Mouse (Mus musculus) left cerebral cortex, adult 8-10 months (tissue): ENCODE results near the gene Mvd. TPM values are rescaled to one million over a fixed set of nuclear protein-coding genes. Genes with fewer than 3 reads are reported as not detected.
A peak's percentile ranks its signal among the peaks of the same experiment; 100 is the strongest.

ENCODE experiments used
- DNase-seq, 2 experiments: peaks; one replicate each; pipeline ENCODE4 v3.0.0; 2022; ENCODE audit warnings: low spot score in 2 of 2
- total RNA-seq, 4 experiments: library from RNA; stranded (reverse); gene quantifications; 2 replicates each; pipeline ENCODE4 v1.2.4; 2022

Gene Mvd
- 10 to 100 TPM; 22.5 to 32.0 (median 29.1) TPM for total RNA-seq

DNA sequence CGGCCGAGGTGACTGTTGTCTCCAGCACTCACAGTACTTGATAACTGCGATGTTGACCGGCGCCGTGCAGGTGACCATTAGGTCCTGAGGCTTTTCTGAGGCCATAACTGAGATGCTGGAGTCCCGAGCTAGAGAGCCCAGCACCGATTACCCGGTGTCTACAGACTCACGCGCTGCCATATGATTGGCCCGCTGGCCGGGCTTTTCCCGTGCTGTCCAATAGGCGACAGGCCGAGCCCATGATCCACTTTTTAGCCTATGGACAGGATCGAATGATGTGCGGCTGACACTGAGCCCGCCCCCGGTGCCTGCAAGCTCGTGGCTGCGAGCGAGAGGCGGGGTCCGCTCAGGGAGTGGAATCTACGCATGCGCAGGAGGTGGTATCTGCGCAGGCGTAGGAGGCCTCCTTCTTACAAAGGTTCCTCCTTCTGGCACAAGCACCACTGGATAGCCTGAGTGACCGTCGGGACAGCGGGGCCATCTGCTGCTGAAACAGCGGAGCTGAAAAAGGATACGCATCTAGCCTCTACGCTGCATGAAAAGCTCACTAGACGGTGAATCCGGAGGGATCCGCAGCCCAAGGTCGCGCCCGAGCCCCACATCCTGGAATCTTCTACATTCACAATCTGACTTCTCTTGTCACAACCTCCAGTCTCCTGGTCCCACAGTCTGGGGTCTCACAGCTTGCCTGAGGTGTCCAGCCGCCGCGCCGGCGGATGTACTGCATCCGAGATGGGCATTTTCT, at the start of gene Mvd:
Gene Mvd (minus strand): TSS at position 161 of the 745 bp plus-strand sequence.
- DNase-seq = peak; percentile 90 to 100

DNA sequence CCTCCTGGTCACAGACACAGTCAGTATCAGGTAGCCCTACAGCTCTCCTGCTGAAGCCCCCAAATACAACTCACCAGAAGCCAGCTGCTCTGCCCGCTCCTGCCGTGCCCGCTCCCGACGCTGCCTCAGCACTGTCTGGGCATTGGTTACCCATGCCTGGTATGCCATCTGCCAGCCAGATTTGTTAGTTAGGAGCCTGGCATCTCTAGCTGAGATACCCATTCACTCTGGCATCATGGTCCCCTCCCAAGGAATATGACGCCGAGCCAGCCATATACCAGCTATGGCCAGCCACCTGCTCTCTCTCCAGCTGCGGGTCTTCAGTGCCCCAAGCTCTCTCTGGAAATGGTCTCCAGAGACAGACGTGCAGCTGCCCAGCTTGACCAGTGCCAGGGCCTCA, 45.2 kb upstream of the Mvd start:
- no peak for DNase-seq

DNA sequence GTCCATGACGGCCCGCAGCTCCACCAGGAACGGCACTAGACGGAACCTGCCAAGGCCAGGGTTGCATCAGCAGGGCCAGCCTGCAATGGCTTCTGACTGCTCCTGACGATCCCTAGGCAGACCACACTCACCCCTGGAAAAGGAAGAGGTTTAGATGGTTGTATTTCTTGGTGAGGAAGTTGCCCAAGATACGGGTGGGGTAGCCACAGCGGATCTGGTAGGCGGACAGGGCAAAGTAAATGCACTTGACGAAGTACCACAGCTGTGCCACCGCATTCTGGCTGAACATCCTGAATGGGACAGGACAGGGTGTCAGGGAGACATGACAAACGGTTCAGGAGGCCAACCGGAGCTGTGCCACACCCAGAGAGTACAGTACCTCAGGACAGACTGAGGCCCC, 41.6 kb upstream of the Mvd start:
- DNase-seq = no peak

DNA sequence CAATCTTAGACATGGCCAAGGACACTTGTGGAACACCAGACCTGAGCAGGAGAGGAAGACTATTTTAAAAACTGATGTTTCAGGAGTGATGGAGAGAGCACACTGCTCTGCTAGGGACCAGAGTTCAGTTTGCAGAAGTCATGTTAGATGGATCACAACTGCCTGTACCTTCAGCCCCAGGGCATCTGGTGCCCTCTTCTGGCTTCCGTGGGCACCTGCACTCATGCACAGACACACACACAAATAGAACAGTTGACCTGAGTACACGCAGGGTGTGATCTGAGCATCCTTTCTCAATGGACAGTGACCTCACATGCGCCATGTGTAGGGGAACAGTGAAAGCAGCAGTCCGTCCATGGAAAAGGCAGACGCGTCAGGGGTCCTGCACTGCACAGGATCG, 40.7 kb upstream of the Mvd start:
- DNase-seq = no peak

DNA sequence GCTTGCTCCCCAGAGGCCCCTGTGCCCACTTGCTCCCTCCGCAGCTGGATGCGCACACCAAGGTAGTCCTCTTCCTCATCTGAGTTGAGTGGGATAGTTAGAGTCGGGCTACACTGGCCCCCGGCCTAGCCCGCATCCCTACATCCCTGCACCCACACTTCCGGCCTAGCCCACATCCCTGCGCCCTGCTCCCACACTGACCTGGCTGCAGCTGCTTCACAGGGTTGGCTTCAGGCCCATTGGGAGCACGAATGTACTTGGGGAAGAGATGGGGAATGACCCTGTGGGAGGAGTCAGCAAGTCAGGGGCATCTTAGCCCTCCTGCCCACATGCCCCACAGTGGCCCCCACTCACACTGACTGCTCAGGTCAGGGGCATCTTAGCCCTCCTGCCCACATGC, 39.2 kb upstream of the Mvd start:
- no peak for DNase-seq

DNA sequence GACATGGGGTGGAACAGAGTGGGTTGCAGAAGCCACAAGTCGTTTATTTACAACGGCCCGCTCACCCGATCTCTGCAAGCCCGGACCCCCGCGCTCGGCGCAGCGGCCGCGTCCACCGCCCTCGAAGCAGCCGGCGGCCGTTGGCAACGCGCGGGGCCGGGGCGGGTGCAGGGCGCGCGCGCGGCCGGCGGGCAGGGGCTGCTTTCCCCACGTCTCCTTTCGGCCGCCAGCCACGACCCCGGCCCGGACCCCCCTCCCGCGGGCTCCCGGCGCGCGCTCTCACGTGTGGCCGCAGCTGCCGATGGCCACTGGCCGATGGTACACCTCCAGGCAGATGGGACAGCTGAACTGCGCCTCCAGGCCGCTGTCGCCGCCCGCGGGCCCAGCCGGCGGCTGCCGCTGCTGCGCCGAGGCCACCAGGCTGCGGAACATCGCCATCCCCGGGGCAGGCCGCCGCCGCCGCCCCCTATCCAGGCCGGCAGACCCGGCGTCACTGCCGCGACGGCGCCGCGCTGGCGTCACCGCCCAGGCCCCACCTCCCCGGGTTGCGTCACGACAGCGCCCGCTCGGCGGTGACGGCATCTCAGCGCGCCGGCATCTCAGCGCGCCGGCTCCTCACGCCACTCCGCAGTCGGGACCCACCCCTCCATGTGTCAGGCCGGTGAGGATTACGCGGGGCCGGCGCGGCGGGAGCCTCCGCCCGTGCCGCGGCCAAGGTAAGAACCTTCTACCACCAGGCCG, 32.5 kb upstream of the Mvd start, which contains the start of the genes Rnf166 and Ctu2:
Gene Rnf166 (minus strand): TSS at position 485 of the 741 bp plus-strand sequence.
Gene Ctu2 (plus strand): TSS at position 564 of the 741 bp plus-strand sequence.
- peak; percentile 82 to 87 for DNase-seq

DNA sequence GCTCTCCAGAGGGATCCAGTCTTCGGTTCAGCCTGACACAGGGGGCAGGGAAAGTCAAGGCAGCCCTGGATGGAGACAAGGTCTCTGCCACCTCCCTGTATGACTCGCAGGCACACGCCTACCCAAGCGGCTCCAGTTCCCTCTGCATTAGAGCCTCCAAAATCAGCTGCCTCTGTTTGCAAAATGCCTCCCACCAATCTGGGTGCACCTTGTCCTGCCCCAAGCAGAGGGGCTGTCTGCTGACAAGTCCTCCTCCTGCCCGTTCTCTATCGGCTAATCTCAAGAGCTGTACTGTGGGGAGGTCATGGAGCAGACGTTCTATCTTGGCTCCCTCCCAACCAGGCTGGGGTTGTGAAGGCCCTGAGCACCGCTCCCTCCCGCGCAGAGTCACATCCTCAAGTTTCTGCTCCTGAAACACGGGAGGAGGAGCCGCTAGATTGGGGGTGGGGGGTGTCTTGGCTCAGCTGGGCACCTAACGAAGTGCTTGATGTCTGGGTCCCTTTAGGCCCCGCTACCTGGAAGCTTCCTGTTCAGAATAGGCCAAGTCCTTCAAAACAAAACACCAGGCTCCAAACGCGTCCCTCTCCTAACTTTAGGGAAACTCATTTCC, 31.8 kb upstream of the Mvd start:
- no peak for DNase-seq

DNA sequence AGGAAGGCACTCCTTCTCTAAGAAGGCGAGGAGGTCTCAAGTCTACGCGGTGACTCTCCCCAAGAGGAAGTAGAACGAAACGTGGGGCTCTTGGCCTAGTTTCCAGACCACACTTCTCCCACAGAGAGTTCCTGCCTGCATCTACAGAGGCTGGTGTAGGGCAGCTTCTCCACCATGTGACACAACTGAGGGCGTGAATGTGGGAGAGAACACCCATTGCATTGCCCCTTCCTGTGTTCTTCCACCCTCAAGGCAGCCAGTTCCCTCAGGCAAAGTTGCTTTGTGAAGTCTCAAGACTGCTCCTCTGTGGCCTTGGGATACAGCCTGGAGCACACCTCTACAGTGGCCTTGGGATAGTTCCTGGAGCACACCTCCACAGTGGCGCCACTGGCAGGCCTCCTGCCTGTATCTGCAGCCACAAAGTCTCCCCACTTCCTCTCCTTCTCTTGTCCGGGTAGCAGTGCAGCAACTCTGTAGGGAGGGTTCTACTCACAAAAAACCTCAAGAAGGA, 30.7 kb upstream of the Mvd start:
- DNase-seq = no peak

DNA sequence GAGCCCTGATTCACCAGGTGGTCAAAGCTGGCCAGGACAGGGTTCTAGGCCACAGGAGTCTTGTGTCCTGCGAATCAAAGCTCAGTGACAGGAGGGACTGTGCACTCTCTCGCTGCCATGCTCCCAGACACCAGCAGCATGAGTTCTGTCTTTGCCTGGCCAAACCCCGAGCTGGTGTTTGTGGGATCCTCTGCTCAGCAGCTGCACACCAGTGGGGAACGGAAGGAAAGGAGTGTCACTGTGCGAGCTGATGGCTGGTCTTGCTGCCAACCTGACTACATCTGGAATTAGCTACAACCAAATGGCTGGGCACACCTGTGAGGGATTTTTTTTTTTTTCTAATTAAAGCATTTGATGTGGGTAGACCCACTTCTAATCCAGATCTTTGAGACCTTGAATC, 27.5 kb upstream of the Mvd start:
- DNase-seq = no peak

DNA sequence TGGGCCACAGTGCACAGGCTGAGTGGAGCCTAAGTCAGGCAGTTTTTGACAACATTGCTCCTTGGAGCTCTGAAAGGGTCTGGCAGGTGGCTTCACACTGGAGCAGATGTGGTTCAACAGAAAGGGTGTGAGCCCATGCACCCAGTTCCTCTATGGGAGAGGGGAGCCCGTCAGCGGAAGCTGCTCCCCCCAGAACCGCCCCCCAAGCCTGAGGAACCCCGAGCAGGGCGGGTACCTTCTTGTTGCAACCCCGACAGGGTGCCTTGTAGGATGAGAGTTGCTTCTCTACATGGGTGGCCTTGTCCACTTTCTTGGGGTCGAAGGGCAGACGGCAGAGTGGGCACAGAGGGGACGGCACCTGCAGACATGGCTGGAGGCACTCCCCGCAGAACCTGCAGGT, 26.7 kb upstream of the Mvd start:
- no peak for DNase-seq

DNA sequence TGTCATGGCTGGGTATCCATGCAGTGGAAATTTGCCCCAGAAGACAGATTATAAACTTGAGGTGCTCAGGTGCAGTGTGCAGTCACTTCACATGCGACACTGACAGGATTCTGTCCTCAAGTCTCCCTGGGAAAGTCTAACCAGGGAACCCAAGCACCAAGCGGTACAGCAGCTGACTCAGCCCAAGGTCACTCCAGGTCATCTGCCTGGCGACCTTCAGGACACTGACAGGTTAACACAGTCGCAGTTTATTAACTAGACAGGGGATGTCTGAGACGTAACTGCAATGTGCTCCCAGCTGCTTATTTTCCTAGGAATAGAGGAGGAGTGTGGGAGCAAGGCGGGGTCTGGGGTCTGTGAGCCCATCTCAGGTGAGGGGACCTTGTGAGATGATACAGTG, 26.2 kb upstream of the Mvd start:
- DNase-seq = no peak

DNA sequence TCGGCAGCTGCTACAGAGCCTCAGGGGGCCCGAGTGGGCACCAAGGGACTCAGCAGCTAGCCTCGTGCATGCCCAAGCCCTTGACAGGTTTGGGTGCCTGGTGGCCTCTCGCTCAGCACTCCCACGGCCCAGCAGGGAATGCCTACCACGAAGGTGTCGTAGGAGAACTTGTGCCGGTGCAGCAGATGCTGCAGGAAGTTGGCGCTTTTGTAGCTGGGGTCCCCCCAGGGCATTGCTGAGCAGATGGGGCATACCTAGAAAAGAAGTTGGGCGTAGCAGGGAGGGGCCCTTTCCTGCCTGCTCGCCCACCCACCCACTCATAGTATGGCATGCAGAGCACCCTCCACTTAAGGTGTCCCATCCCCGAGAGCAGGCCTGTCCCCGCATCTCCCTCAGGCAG, 24.6 kb upstream of the Mvd start:
- DNase-seq = no peak

DNA sequence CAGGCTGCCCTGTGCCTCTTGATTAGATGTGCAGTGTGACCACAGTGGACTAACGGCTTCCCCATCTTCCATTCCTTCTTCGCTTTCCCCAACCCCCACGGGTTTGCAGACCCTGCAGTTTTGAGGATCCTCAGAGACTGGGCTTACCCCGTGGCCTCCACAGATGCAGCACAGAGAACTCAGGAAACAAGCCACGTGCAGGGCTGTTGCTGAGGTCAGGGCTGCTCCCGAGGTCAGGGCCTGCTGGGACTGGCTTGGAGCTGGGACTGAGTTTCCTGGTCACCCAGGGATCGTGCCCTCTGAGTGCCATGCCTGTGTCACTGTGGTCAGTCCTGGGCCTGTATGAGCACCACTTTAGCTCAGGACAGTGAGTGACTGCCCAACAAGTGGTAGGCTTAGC, 21.8 kb upstream of the Mvd start:
- DNase-seq = no peak

DNA sequence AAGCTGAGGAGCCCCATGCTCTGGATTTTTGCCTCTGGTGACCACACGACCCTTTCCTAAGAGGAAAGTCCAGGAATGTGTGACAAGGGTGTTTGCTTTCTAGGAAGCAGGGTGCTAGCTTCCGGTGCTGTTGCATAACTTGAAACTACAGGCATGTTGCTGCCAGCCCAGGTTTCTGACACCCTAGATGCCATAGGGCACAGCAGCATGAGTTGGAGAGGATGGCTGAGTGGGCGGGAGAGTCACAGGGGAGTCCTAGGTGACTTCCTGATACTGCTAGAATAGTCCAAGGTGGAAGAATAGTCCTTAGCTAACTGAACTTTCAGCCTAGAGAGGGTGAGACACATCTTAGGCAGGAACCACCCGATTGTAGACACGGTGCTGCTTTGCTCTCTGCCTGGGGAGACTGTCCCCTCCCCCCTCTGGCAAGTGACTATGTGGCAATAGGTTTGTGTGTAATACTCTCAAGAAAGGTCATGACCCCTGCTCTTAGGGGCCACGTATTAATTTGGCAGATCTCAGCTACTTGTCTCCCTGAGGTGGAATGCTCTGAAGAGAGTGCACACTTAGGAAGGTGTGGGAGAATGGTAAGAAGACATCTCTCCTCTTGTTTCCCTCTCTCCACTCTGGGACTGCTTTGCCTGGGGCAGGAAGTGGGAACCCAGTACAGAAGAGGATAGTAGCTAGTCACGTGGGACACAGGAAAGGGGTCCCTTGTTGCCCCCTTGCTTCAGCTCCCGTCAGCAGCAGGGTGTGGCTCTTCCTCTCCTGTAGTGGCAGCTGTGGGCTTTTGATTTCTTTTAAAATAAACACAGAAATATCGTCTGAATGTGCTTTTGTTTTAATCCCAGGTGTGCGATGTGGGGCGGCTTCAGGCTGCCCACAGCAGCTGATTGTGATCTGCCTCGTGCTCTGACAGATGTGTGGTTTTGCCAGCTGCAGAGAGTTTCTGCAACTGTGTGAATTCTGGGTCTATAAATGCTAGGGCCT, 20.7 kb upstream of the Mvd start:
- DNase-seq = no peak

DNA sequence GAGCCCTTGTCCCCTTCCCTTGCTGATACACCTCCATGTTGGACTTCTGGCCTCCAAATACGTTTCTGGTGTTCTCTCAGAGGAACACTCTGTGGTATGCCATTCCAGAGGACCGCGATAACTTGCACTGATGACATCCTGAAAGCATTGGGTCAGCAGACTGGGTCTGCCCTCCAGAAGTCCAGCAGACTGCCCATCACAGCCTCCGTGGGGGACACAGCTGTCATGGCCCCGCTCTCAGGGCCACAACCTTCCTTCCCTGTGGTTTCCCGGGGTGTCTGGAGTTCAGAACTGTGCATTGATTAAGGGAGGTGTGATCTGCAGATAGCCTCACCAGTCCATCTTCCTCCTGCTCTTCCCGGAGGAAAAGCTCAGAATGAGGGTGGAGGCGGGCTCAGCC, 19.3 kb upstream of the Mvd start:
- no peak for DNase-seq

DNA sequence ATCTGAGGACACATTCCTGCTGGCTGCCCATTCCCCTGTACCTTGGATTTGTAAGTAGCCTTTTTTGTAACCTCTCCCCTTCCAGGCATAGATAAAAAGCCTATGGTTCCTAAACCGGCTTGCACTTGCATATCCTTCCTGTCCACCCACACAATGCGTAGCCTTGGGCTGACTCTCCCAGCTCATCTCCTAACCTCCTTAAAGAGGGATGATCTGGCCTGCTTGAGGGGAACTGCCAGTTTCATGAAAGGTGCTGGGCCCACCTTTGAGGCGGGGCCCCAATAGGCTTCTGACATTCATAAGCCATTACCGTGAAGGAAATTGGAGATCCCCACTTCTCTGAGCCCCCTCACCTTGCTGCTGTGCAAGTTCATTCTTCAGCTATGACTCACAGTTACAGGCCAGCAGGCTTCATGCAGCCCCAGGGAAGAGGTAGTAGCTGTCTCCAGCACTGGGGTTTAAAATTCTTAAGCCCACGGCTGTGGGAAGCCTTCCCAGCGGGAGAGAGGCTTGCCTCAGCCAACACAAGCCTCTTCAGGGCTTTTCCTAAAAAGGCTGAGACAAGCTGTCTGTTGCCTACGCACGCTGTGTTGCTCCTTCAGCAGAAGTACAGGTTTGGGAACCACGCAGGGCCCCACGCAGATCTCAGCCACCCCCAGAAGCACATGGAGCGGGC, 18.4 kb upstream of the Mvd start:
- DNase-seq = peak; percentile 49 to 91

DNA sequence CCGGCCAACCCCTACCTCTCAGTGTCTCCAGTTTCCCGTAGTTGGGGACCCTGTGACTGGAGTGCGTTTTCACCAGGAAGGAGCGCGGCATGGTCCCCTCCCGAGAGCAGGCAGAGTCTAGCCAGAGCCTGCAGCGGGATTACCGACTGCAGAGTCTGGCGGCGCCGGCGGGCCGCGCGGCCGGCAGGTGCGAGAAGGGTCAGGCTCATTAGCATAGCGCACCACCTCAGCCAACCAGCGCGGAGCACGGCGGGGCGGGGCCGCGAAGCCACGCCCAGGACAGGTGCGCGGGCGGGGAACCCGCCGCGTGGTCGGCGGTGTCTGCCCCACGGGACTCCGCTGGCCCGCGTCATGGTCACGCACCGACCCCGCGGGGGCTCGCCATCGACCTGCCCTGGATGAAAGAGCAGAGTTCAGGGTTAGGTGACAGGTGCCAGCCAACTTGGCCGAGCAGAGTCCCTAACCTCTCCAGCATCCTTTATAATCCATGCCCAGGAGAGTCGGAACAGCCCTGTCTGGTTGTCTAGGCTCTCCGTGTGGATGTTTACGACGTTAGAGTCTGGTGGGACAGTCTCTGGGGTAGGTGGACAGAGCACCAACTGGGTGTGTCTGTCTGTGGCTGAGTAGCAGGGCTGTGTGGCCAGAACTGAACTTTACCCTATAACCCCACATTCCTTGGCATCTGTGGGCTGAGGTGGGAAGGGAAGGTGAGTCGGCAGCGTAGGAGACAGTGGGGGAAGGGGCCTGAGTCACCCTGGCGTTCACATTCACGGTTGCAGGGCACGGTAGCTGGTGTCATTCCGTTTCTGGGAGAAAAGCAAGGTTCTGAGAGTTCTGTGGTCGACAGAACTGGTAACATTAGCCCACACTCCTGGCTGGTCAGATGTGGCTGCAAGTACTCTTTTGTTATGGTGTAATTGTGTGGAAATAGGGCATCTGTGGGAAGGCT, 17.6 kb upstream of the Mvd start, which contains the start of gene Snai3:
Gene Snai3 (minus strand): TSS at position 210 of the 949 bp plus-strand sequence.
- DNase-seq = no peak

DNA sequence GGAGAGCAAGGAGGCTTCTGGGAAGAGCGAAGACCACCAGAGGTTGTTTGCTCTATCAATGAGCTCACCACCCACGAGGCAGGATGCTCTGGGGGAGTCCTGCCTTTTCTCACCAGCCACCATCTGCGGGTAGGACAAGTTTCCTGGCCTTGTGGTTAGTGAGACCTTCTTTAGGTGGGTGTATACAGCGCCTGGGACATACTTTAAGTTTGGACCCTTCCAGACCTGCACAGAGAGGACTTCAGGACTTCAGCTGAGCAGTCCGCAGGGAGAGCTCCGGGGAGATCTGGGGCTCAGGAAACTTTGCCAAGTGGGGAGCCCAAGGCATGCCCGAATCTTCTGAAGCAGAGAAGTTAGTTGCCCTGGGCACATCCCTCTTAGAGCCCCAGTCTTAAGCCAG, 16.8 kb upstream of the Mvd start:
- DNase-seq = no peak

DNA sequence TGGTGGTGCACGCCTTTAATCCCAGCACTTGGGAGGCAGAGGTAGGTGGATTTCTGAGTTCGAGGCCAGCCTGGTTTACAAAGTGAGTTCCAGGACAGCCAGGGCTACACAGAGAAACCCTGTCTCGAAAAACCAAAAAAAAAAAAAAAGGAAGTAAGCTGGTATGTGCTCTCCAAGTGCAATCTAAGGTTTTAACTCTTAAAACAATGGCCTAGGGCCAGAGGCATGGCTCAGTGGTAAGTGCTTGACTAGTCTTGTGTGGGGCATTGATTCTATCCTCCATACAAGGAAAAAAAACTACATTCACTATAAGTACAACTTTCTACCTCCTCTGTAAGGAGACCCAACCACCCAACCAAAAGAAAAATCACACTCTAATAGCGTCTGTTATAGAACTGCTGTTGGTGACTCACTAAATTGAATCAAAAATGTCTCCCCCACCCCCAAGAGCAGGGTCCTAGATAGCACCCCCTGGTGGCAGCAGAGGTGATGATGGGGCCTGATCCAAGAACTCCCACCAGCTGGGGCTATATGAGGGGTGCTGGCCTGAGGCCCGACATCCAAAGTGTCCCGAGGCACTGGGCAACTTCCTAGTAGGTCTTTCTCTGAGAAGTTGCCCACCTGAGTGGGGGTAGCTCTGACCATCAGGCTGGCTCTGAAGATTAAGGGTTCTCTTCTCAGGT, 16.1 kb upstream of the Mvd start:
- no peak for DNase-seq
